Mouse (Mus musculus) testis, adult 2 months (tissue): Measurements from ENCODE around the gene Mdm1.

Experiments used
- CTCF ChIP-seq: fragments of 200-500 bp; IDR thresholded peaks from 2 replicates; pipeline ENCODE4 v1.5.1; 2012; ENCODE audit warnings: low read depth, mild to moderate bottlenecking, inconsistent platforms, low read length, moderate library complexity; ENCODE audit not compliant: control insufficient read depth, insufficient read depth, insufficient replicate concordance
- POLR2A ChIP-seq: fragments of 200-500 bp; IDR thresholded peaks from 2 replicates; pipeline ENCODE4 v1.6.1; 2012; ENCODE audit warnings: low read depth, mild to moderate bottlenecking, inconsistent platforms, low read length, moderate library complexity; ENCODE audit not compliant: control insufficient read depth

DNA sequence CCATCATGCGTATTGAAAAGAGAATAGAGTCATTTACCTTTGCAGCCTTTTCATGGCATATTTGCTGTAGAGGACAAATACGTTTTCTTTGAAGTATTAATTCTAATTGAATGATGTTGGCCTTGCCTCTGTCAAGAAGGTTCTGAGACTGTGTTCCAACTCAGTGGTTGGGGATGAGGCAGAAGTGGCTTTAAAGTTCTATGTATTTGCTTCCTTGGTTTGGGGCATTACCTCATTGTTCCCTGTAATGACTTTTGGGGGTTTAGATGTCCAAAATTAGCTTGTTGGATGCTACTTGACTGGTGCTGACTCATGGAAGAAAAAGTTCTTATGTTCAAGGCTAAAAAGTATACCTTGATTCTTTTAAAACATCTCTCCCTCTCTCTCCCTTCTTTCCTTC, 40.6 kb upstream of the Mdm1 start:
- TF ChIP-seq POLR2A (no peak), CTCF (no peak)
